Mouse (Mus musculus) C2C12 (cell line): Measurements from ENCODE around the gene Sec22b.

Experiments
- CEBPB ChIP-seq: IDR thresholded peaks from one replicate; pipeline ENCODE4 v1.6.1; 2011; ENCODE audit warnings: low read depth, mild to moderate bottlenecking, control low read depth, moderate library complexity
- CTCF ChIP-seq: IDR thresholded peaks from one replicate; pipeline ENCODE4 v1.5.1; 2011; ENCODE audit not compliant: control insufficient read depth, insufficient read depth, insufficient read length
- MAX ChIP-seq: IDR thresholded peaks from one replicate; pipeline ENCODE4 v1.6.1; 2011; ENCODE audit warnings: mild to moderate bottlenecking, control low read depth
- USF1 ChIP-seq: IDR thresholded peaks from one replicate; pipeline ENCODE4 v1.6.1; 2011; ENCODE audit warnings: low read depth, mild to moderate bottlenecking, control low read depth, moderate library complexity

GRCm38 (mm10) chr3:97968191-97968590, 67.2 kb downstream of the Sec22b start:
- no peak for TF ChIP-seq CTCF
- TF ChIP-seq USF1: no peak
- no peak for TF ChIP-seq CEBPB
- no peak for TF ChIP-seq MAX
